Mouse (Mus musculus) brain, embryonic 18.5 days (tissue): Measurements from ENCODE around the gene Ptges3.
"Not testable (repeated sequence)": the region's sequence is repeated elsewhere in the genome, so short reads cannot be mapped to it uniquely, and the experiment has no call there.

Experiments
- DNase-seq: peaks from one replicate; pipeline ENCODE4 v3.0.0-alpha.2; 2012; ENCODE audit warnings: low read depth, low spot score

Gene Ptges3

DNA sequence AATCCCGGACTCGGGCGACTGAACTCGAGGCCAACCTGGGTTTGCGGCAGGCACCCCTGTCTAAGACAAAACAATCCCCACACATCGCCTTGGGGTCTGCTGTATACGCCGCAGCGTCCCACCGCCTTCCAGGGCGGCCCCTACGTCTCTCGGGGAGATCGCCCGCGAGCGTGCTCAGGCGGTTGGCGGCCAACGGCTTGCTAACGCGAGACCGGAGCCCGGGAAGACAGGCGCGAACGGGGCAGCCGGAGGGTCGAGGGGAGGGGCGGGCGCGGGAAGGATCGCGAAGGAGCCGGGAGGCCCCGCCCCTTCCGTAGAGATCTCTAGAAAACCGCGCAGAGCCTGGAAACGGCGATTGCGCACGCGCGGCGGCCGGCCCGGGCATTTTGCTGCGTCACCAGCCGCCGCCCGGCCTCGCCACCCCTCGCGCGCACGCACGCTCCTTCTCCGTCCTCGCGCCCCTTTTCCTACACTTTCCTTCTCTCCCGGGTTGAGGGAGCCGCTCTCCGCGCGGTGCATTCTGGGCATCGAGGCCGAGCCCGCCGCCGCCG, at the start of gene Ptges3:
Ptges3 (plus strand) TSS at position 354 of the 551 bp plus-strand sequence.
- peak; percentile 89 for DNase-seq

- no peak for DNase-seq
Measured at GRCm38 (mm10) chr10:128009735-128010134, 49.0 kb upstream of the Ptges3 start.

DNA sequence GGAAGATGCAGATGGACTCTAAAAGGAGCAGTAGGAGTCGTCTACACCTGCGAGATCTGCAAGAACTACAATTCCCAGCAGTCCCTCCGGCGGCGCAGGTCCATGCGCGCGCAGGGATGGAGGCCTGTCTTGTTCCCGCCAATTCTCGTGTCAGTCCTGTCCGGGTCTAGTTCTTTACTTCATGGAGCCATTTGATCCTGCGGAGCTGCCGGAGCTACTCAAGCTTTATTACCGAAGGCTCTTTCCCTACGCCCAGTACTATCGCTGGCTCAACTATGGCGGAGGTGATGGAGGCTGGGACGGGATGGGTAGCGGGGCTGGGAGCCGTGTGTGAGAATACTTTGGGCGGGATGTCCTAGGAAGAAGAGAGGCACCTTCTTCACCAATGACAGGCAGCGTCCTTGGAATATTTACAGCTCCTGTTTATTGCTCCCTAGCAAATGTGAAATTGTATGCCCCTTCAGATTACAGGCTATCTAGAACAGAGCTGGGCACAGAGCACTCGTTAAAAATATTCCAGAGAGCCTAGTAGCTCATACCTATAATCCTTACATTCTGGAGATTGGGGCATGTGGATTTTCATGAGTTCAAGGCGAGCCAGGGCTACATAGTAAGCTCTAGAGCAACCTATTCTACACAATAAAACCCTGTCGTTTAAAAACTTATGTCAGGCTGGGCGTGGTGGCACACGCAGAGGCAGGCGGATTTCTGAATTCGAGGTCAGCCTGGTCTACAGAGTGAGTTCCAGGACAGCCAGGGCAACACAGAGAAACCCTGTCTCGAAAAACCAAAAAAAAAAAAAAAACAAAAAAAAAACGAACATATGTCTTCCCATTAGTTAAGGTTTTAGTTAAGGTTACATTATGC, 43.5 kb upstream of the Ptges3 start, which contains the start of gene Prim1:
Prim1 (plus strand) TSS at position 101 of the 867 bp plus-strand sequence.
- peak; percentile 49 for DNase-seq

GRCm38 (mm10) chr10:128022196-128022595, 36.6 kb upstream of the Ptges3 start:
- no peak for DNase-seq

DNA sequence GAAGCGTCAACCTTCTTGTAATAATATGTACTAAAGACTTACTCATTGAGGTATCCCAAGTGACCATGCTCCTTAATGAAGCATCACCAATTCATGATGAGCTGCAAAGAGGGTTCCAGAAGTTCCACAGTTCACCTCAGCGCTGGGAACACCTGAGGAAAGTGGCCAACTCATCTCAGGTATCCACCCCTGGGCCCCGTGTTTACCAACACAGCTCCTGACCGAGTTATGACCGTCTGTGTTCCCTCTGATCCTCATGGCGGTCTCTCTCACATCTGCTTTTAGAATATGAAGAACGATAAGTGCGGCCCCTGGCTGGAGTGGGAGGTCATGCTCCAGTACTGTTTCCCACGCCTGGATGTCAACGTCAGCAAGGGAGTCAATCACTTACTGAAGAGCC, 35.3 kb upstream of the Ptges3 start:
- no peak for DNase-seq

DNA sequence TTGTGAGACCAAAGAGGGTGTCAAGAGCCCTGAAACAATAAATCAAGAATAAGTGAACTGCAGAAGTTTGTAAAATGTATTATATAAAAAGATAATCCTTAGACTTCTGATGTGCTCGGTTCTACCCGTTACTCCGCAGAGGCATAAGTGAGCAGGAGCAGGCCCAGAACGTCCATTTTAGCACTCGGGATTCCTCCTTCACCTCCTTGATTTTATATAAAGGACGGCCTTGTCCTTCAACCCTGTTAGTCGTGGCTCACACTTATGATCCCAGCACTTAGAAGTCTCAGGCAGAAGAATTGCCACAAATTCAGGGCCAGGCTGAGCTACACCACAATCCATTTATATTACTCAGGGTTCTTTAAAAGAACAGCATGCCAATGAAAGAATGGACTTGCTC, 28.8 kb upstream of the Ptges3 start:
- no peak for DNase-seq

- DNase-seq = no peak
Measured at GRCm38 (mm10) chr10:128030860-128031259, 27.9 kb upstream of the Ptges3 start.

DNA sequence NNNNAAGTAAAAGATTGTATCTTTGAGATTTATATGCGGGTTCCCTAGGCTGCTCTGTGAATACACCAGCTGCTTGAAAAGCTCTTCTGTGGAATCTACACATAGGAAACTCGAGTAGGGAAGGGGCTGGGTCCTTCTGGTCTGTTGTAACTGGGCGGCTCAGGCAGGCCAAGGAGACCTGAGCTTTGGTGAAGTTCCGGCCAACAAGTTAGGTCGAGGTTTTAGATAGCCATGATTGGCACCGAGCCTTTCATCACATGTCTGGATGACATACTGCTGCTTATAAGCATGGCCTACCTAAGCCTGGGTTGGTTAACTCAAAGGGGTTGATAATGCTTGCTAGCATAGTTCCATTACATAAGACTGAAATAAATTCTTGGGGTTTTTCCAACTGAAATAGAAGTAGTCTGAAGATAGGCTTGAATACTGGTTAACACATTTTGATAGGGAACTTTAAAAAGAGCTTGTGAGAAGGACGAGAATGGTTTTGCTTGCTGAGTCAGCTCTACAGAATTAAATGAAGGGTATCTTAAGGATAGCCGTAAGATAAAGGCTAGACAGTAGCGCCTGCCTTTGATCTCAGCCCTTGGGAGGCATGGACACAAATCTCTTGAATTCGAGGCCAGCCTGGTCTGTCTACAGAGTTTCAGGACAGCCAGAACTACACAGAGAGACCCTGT, 21.9 kb upstream of the Ptges3 start:
- no peak for DNase-seq

- no peak for DNase-seq
Measured at GRCm38 (mm10) chr10:128037921-128038320, 20.8 kb upstream of the Ptges3 start.

DNA sequence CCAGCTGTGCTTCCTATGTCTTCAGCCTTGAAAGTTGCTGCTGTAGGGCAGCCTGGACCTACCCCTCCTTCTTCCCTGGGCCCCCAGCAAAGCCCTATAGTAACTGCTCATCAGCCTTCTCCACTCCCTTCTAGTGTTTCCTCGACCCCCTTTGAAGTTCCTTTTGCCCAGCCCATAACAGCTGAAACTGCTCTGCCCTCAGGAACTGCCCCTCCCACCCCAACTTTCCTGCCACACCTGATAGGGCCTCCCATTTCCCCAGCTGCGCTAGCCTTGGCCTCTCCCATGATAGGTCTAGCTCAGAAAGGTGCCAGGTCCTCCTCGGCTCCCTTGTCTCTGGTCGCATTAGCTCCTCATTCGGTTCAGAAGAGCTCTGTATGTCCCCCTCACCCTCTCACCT, 19.6 kb upstream of the Ptges3 start:
- no peak for DNase-seq

DNA sequence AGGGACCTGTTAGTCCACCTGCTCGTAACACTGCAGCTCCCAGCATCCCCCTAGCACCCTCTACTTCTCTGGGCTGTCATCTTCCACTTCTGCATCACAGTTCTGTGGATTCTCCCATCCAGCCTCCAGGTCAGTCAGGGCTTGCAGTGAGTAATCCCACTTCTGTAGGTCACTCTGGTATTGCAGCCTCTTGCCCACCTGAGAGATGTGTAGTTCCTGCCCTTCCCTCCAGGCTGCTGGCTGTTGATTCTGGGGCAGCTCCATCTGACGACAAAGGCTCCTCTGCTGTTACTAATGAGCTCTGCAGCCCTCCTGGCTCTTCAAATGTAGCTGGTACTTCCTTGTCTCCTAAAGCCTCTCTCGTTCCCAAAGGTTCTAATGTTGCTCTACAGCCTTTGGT, 18.9 kb upstream of the Ptges3 start:
- DNase-seq = no peak

- no peak for DNase-seq
Measured at GRCm38 (mm10) chr10:128040293-128040692, 18.5 kb upstream of the Ptges3 start.

- DNase-seq = no peak
Measured at GRCm38 (mm10) chr10:128041636-128042035, 17.1 kb upstream of the Ptges3 start.

DNA sequence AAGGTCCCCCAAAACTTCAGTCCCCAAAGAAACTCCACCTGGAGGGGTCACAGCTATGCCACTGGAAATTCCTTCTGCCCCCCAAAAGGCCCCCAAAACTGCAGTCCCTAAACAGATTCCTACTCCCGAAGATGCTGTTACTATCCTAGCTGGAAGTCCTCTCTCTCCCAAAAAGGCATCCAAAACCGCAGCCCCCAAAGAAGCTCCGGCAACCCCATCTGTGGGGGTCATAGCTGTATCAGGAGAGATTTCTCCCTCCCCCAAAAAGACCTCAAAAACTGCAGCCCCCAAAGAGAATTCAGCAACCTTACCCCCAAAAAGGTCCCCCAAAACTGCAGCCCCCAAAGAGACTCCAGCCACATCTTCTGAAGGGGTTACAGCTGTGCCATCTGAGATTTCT, 16.3 kb upstream of the Ptges3 start:
- DNase-seq = no peak

DNA sequence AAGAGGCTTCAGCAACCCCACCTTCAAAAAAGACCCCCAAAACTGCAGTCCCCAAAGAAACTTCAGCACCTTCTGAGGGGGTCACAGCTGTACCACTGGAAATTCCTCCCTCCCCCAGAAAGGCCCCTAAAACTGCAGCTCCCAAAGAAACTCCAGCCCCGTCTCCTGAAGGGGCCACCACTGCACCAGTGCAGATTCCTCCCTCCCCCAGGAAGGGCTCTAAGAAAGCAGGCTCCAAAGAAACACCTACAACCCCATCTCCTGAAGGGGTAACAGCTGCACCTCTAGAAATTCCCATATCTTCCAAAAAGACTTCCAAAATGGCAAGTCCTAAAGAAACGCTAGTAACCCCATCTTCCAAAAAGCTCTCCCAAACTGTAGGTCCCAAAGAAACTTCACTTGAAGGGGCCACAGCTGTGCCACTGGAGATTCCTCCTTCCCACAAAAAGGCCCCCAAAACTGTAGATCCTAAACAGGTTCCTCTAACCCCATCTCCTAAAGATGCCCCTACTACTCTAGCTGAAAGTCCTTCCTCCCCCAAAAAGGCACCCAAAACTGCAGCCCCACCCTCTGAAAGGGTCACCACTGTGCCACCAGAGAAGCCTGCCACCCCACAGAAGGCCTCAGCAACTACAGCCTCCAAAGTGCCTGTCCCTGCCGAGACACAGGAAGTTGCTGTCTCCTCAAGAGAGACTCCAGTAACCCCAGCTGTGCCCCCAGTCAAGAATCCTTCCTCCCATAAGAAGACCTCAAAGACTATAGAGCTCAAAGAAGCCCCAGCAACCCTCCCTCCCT, 15.5 kb upstream of the Ptges3 start:
- no peak for DNase-seq

DNA sequence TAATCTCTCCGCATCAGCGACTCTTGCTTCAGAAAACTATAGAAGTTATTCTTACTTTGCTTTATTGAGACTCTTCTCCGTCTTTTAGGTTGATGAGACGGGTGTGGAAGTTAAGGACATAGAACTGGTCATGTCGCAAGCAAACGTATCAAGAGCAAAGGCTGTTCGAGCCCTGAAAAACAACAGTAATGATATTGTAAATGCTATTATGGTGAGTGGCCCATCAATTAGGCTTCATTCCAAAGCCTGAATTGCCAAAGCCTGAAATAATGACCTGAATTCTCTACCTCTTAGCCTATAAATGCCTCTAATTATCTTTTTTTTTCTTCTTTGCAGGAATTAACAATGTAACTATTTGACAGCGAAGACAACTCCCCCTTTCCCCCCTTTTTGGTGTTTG, 10.6 kb upstream of the Ptges3 start:
- no peak for DNase-seq

- DNase-seq = no peak
Measured at GRCm38 (mm10) chr10:128049741-128050140, 9.0 kb upstream of the Ptges3 start.

DNA sequence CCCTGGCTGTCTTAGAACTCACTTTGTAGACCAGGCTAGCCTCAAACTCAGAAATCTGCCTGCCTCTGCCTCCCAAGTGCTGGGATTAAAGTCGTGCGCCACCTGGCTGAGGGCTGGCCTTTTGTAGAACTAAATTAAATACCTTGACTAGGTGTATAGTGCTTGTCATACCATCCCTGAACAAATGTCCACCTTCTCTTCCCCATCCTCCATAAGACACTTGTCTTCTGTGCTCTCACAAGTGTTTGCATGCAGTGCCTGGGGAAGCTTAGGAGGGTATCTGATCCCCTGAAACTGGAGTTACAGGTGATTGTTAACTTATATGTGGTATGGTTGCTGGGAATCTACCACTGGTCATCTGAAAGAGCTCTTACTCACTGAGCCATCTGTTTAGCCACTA, 8.4 kb upstream of the Ptges3 start:
- no peak for DNase-seq

DNA sequence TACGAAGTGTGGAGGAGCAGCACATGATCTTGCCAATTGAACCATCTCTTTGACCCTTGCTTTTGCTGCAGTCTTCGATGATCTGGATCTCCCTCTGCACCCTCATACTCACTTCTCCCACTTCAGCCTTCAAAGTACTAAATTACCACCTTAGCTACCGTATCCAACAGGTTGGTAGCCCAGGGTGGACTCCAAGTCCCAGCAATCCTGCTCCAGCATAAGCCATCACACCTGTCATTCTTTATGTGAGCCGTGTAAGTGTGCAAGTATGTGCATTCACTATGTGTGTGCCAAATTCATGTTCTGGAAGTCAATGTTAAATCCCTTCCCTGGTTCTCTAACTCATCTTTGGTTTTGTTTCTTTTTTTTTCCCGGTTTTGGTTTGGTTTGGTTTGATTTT, 7.2 kb upstream of the Ptges3 start:
- DNase-seq = no peak

DNA sequence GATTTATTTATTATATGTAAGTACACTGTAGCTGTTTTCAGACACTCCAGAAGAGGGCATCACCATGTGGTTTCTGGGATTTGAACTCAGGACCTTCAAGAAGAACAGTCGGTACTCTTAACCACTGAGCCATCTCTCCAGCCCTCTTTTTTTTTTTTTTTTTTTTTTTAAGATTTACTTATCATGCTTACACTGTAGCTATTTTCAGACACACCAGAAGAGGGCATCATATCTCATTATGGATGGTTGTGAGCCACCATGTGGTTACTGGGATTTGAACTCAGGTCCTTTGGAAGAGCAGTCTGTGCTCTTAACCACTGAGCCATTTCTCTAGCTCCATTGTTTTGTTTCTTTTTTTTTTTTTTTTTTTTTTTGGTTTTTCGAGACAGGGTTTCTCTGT, 6.6 kb upstream of the Ptges3 start:
- DNase-seq = not testable (repeated sequence)

GRCm38 (mm10) chr10:128053001-128053400, 5.8 kb upstream of the Ptges3 start:
- no peak for DNase-seq

- no peak for DNase-seq
Measured at GRCm38 (mm10) chr10:128058184-128058583, 570 bp upstream of the Ptges3 start.
